Mouse (Mus musculus) liver, embryonic 14.5 days (tissue): ENCODE results near the gene Plin5. TPM values are rescaled to one million over a fixed set of nuclear protein-coding genes. Genes with fewer than 3 reads are reported as not detected.

ENCODE experiments used
- ATAC-seq: fragments of 200-750 bp; cut with Nextera tagmentation; 2 replicates; pipeline ENCODE4 v1.8.0; 2017; ENCODE audit warnings: moderate number of reproducible peaks, mild to moderate bottlenecking, moderate library complexity; ENCODE audit not compliant: insufficient read depth
- DNase-seq, 3 experiments: peaks; one replicate each; pipeline ENCODE4 v3.0.0-alpha.2; 2012 to 2013; ENCODE audit warnings: low read depth in 3 of 3, low spot score in 3 of 3
- H3K27ac ChIP-seq: fragments of 300-500 bp; sonication (generic); 2 replicates; pipeline ENCODE4 v1.5.1; 2014; ENCODE audit warnings: moderate library complexity, mild to moderate bottlenecking, control low read depth, inconsistent platforms
- H3K27me3 ChIP-seq: fragments of 300-500 bp; sonication (generic); 2 replicates; pipeline ENCODE4 v1.6.1; 2014; ENCODE audit warnings: mild to moderate bottlenecking, low read length, moderate library complexity; ENCODE audit not compliant: control insufficient read depth, insufficient read depth
- H3K36me3 ChIP-seq: fragments of 300-500 bp; sonication (generic); replicated peaks from 2 replicates; pipeline ENCODE4 v1.6.1; 2014; ENCODE audit warnings: low read depth; ENCODE audit not compliant: control insufficient read depth, insufficient read depth
- H3K4me1 ChIP-seq, 2 experiments: fragments of 200-500 bp in 1 of 2; fragments of 300-500 bp in 1 of 2; sonication (generic) in 1 of 2; replicated peaks; 2 replicates each; pipeline ENCODE4 v1.6.1; 2012 to 2014; ENCODE audit warnings: antibody characterized with exemption in 1 of 2, inconsistent platforms in 1 of 2, low read length in 1 of 2; ENCODE audit not compliant: control insufficient read depth in 2 of 2, insufficient read depth in 2 of 2
- H3K4me2 ChIP-seq: fragments of 300-500 bp; sonication (generic); 2 replicates; pipeline ENCODE4 v1.6.1; 2014; ENCODE audit warnings: low read depth, mild to moderate bottlenecking, control low read depth, moderate library complexity
- H3K4me3 ChIP-seq, 2 experiments: fragments of 200-500 bp in 1 of 2; fragments of 300-500 bp in 1 of 2; sonication (generic) in 1 of 2; 2 replicates each; pipeline ENCODE4 v1.5.1; 2012 to 2014; ENCODE audit warnings: low read depth in 2 of 2, low read length in 2 of 2, mild to moderate bottlenecking in 2 of 2, control low read depth in 1 of 2, inconsistent platforms in 1 of 2, moderate library complexity in 1 of 2; ENCODE audit not compliant: insufficient read depth in 1 of 2
- H3K9ac ChIP-seq: fragments of 300-500 bp; sonication (generic); replicated peaks from 2 replicates; pipeline ENCODE4 v1.6.1; 2014; ENCODE audit warnings: mild to moderate bottlenecking, control low read depth, moderate library complexity
- H3K9me3 ChIP-seq: fragments of 300-500 bp; sonication (generic); 2 replicates; pipeline ENCODE4 v1.6.1; 2016; ENCODE audit warnings: low read length, mixed read lengths; ENCODE audit not compliant: control insufficient read depth
- CTCF ChIP-seq: IDR thresholded peaks from 2 replicates; pipeline ENCODE4 v1.5.1; 2016; ENCODE audit warnings: antibody characterized with exemption, low read depth, control low read depth
- EP300 ChIP-seq: IDR thresholded peaks from 2 replicates; pipeline ENCODE4 v1.6.1; 2016; ENCODE audit warnings: antibody characterized with exemption, low read depth
- WGBS: fragments of 180-500 bp; shearing (Covaris S2); extraction: QIAGEN DNeasy Blood & Tissue Kit; methylation state at CpG from one replicate; pipeline ENCODE4 v1.1.7; 2014; ENCODE audit not compliant: insufficient replicate concordance; 5-methylcytosine and 5-hydroxymethylcytosine counted together
- polyA plus RNA-seq, 2 experiments: library from polyadenylated mRNA; depleted of rRNA in 1 of 2; stranded (reverse) in 1 of 2; unstranded in 1 of 2; fragments of >200 nt; fragmentation: Nextera tagmentation in 1 of 2; extraction: Ambion mirVana in 1 of 2; gene quantifications; 2 replicates each; pipeline versions ENCODE4 v1.2.1 to v1.2.3; 2012 to 2014

Gene Plin5
- polyA plus RNA-seq (2012; rRNA removed) (0.11 and 0.29 TPM in 2 replicates), polyA plus RNA-seq (2014; fragmentation: Nextera tagmentation; extraction: Ambion mirVana) (0.34 and 0.35 TPM in 2 replicates)

GRCm38 (mm10) chr17:56117251-56117710 lies at the start of gene Plin5:
TSS of gene Plin5 (minus strand) at chr17:56117596.
- Histone ChIP-seq H3K27ac (no peak within 1 kb of the TSS), H3K4me3 (peak within 1 kb of the TSS in 1 of 2 experiments; percentile 29; a peak in 1 of 4 replicates), H3K4me1 (no peaks in the 10 kb centered on the region), H3K27me3 (peaks cover 31% of the 10 kb centered on the region), H3K36me3 (no peaks in the 10 kb centered on the region), H3K9ac (no peak within 1 kb of the TSS), H3K9me3 (peaks cover under 1% of the 10 kb centered on the region; the same call in 1 of the 2 replicates), H3K4me2 (peak within 1 kb of the TSS; percentile 51)
- WGBS, result 2% methylated on average over 27 of the region's 27 CpGs
- DNase-seq (no peak), ATAC-seq (peak; percentile 56)
- TF ChIP-seq EP300, result no peak
- TF ChIP-seq CTCF, result no peak

- no peak overlapping the region for H3K9ac ChIP-seq
- TF ChIP-seq EP300 (no peak), CTCF (no peak)
- H3K4me1 ChIP-seq, result peaks cover 0 to 9% of the 10 kb centered on the region in 2 experiments; a peak in 2 of 4 replicates
- WGBS, result 65% methylated on average over 11 of the region's 11 CpGs
- H3K4me3 ChIP-seq, result no peak overlapping the region
- no peak for ATAC-seq
- H3K4me2 ChIP-seq, result no peak overlapping the region
- no peaks in the 10 kb centered on the region for H3K27me3 ChIP-seq
- H3K27ac ChIP-seq, result no peak overlapping the region
- H3K9me3 ChIP-seq, result no peaks in the 10 kb centered on the region
- no peaks in the 10 kb centered on the region for H3K36me3 ChIP-seq
- no peak for DNase-seq
These were observed 48.3 kb upstream of the Plin5 start for GRCm38 (mm10) chr17:56165671-56166070.

GRCm38 (mm10) chr17:56164510-56164909 lies 47.1 kb upstream of the Plin5 start:
- H3K27me3 ChIP-seq, result no peaks in the 10 kb centered on the region
- DNase-seq (no peak), ATAC-seq (no peak)
- WGBS, result 31% methylated on average over 3 of the region's 3 CpGs
- H3K36me3 ChIP-seq, result no peaks in the 10 kb centered on the region
- H3K4me2 ChIP-seq, result no peak overlapping the region
- H3K27ac ChIP-seq, result no peak overlapping the region
- no peak for TF ChIP-seq CTCF
- no peak for TF ChIP-seq EP300
- no peak overlapping the region for H3K4me3 ChIP-seq
- H3K9me3 ChIP-seq, result no peaks in the 10 kb centered on the region
- H3K9ac ChIP-seq, result no peak overlapping the region
- H3K4me1 ChIP-seq, result peaks cover 0 to 9% of the 10 kb centered on the region in 2 experiments; a peak in 2 of 4 replicates

- no peak overlapping the region for H3K9ac ChIP-seq
- no peaks in the 10 kb centered on the region for H3K27me3 ChIP-seq
- TF ChIP-seq CTCF, result no peak
- no peak for TF ChIP-seq EP300
- DNase-seq (no peak), ATAC-seq (no peak)
- H3K4me3 ChIP-seq, result no peak overlapping the region
- peaks cover 0 to 9% of the 10 kb centered on the region in 2 experiments; a peak in 2 of 4 replicates for H3K4me1 ChIP-seq
- H3K36me3 ChIP-seq, result no peaks in the 10 kb centered on the region
- WGBS, result 52% methylated on average over 6 of the region's 6 CpGs
- H3K4me2 ChIP-seq, result peak overlapping the region; percentile 71
- no peaks in the 10 kb centered on the region for H3K9me3 ChIP-seq
- no peak overlapping the region for H3K27ac ChIP-seq
These were observed 46.2 kb upstream of the Plin5 start for GRCm38 (mm10) chr17:56163523-56164102.

- Histone ChIP-seq H3K36me3 (no peaks in the 10 kb centered on the region), H3K27ac (no peak within 1 kb of the TSS), H3K4me3 (peak within 1 kb of the TSS; percentile 38 to 59), H3K27me3 (no peaks in the 10 kb centered on the region), H3K9ac (peak within 1 kb of the TSS; percentile 14; the same call in 1 of the 2 replicates), H3K9me3 (no peaks in the 10 kb centered on the region), H3K4me1 (peaks cover 0 to 9% of the 10 kb centered on the region in 2 experiments; a peak in 2 of 4 replicates), H3K4me2 (peak within 1 kb of the TSS; percentile 71)
- peak; percentile 83 to 86 (median 85) for DNase-seq
- WGBS, result 2% methylated on average over 30 of the region's 30 CpGs
- peak; percentile 98 for ATAC-seq
- TF ChIP-seq EP300, result no peak
- TF ChIP-seq CTCF, result peak; percentile 17; the same call in 1 of the 2 replicates
These were observed 44.9 kb upstream of the Plin5 start, which contains the start of gene Tnfaip8l1 for GRCm38 (mm10) chr17:56162231-56162774. TSS of gene Tnfaip8l1 (plus strand) at chr17:56162477.
